Mouse (Mus musculus): Measurements from ENCODE around the gene Gnai3. TPM values are rescaled to one million over a fixed set of nuclear protein-coding genes. Genes with fewer than 3 reads are reported as not detected.
A peak's percentile ranks its signal among the peaks of the same experiment; 100 is the strongest.

Gnai3 gene
- polyA plus RNA-seq (2014; fragmentation: Nextera tagmentation; extraction: Ambion mirVana): 154 and 170 TPM in 2 replicates

- WGBS: under 1% methylated on average over 63 of the region's 63 CpGs
Measured at GRCm38 (mm10) chr3:108145534-108146445, at the start of gene Gnai3. TSS of gene Gnai3 (minus strand) at chr3:108146146.

GRCm38 (mm10) chr3:108195287-108195686 lies 49.3 kb upstream of the Gnai3 start:
- H3K9me3 ChIP-seq (ENCODE audit: control insufficient read depth, low read depth, low read length): no peaks in the 10 kb centered on the region
- peaks cover 9% of the 10 kb centered on the region; the same call in 1 of the 2 replicates for H3K4me1 ChIP-seq (ENCODE audit: control insufficient read depth, insufficient read depth, low read length)
- no peak overlapping the region for H3K4me3 ChIP-seq (ENCODE audit: low read depth, low read length)
- H3K27me3 ChIP-seq (ENCODE audit: control insufficient read depth, insufficient read depth, low read length): no peaks in the 10 kb centered on the region
- no peaks in the 10 kb centered on the region; the same call in 1 of the 2 replicates for H3K36me3 ChIP-seq (ENCODE audit: control insufficient read depth, insufficient read depth, low read length)
- no peak for ATAC-seq (ENCODE audit: insufficient number of reproducible peaks, insufficient read depth, low FRiP score, low read depth)
- WGBS: 80% methylated on average over 4 of the region's 4 CpGs
- H3K9ac ChIP-seq (replicated peaks; ENCODE audit: low read depth, low read length): no peak overlapping the region
- no peak overlapping the region for H3K4me2 ChIP-seq (replicated peaks; ENCODE audit: low read depth, low read length)
- H3K27ac ChIP-seq (ENCODE audit: low read length): no peak overlapping the region

More at GRCm38 (mm10) chr3:108145534-108146445, at the start of gene Gnai3:
- Histone ChIP-seq H3K4me3 (ENCODE audit: low read depth, low read length) (peak within 1 kb of the TSS; percentile 90), H3K9ac (replicated peaks; ENCODE audit: low read depth, low read length) (peak within 1 kb of the TSS; percentile 78), H3K4me2 (replicated peaks; ENCODE audit: low read depth, low read length) (peak within 1 kb of the TSS; percentile 73), H3K27ac (ENCODE audit: low read length) (peak within 1 kb of the TSS; percentile 96), H3K4me1 (ENCODE audit: control insufficient read depth, insufficient read depth, low read length) (peaks cover 7% of the 10 kb centered on the region; the same call in 1 of the 2 replicates), H3K36me3 (ENCODE audit: control insufficient read depth, insufficient read depth, low read length) (no peaks in the 10 kb centered on the region), H3K9me3 (ENCODE audit: control insufficient read depth, low read depth, low read length) (no peaks in the 10 kb centered on the region), H3K27me3 (ENCODE audit: control insufficient read depth, insufficient read depth, low read length) (no peaks in the 10 kb centered on the region)
- peak; percentile 94 for ATAC-seq (ENCODE audit: insufficient number of reproducible peaks, insufficient read depth, low FRiP score, low read depth)

GRCm38 (mm10) chr3:108193686-108194085 lies 47.7 kb upstream of the Gnai3 start:
- Histone ChIP-seq H3K27me3 (ENCODE audit: control insufficient read depth, insufficient read depth, low read length) (no peaks in the 10 kb centered on the region), H3K27ac (ENCODE audit: low read length) (no peak overlapping the region), H3K9me3 (ENCODE audit: control insufficient read depth, low read depth, low read length) (no peaks in the 10 kb centered on the region), H3K4me1 (ENCODE audit: control insufficient read depth, insufficient read depth, low read length) (peaks cover 12% of the 10 kb centered on the region), H3K36me3 (ENCODE audit: control insufficient read depth, insufficient read depth, low read length) (no peaks in the 10 kb centered on the region), H3K4me3 (ENCODE audit: low read depth, low read length) (no peak overlapping the region), H3K4me2 (replicated peaks; ENCODE audit: low read depth, low read length) (no peak overlapping the region), H3K9ac (replicated peaks; ENCODE audit: low read depth, low read length) (no peak overlapping the region)
- no peak for ATAC-seq (ENCODE audit: insufficient number of reproducible peaks, insufficient read depth, low FRiP score, low read depth)
- 47% methylated on average over 4 of the region's 4 CpGs for WGBS

GRCm38 (mm10) chr3:108189897-108190296 lies 44.0 kb upstream of the Gnai3 start:
- ATAC-seq (ENCODE audit: insufficient number of reproducible peaks, insufficient read depth, low FRiP score, low read depth): no peak
- H3K4me2 ChIP-seq (replicated peaks; ENCODE audit: low read depth, low read length): no peak overlapping the region; the same call in 1 of the 2 replicates
- H3K27me3 ChIP-seq (ENCODE audit: control insufficient read depth, insufficient read depth, low read length): no peaks in the 10 kb centered on the region
- H3K9ac ChIP-seq (replicated peaks; ENCODE audit: low read depth, low read length): no peak overlapping the region
- no peaks in the 10 kb centered on the region for H3K9me3 ChIP-seq (ENCODE audit: control insufficient read depth, low read depth, low read length)
- H3K27ac ChIP-seq (ENCODE audit: low read length): no peak overlapping the region
- 26% methylated on average over 5 of the region's 5 CpGs for WGBS
- no peak overlapping the region for H3K4me3 ChIP-seq (ENCODE audit: low read depth, low read length)
- no peaks in the 10 kb centered on the region for H3K36me3 ChIP-seq (ENCODE audit: control insufficient read depth, insufficient read depth, low read length)
- H3K4me1 ChIP-seq (ENCODE audit: control insufficient read depth, insufficient read depth, low read length): peaks cover 2% of the 10 kb centered on the region; the same call in 1 of the 2 replicates

- H3K9me3 ChIP-seq (ENCODE audit: control insufficient read depth, low read depth, low read length): no peaks in the 10 kb centered on the region
- no peak overlapping the region for H3K4me3 ChIP-seq (ENCODE audit: low read depth, low read length)
- H3K27ac ChIP-seq (ENCODE audit: low read length): no peak overlapping the region
- no peak overlapping the region for H3K9ac ChIP-seq (replicated peaks; ENCODE audit: low read depth, low read length)
- ATAC-seq (ENCODE audit: insufficient number of reproducible peaks, insufficient read depth, low FRiP score, low read depth): no peak
- no peak overlapping the region for H3K4me2 ChIP-seq (replicated peaks; ENCODE audit: low read depth, low read length)
- 71% methylated on average over 9 of the region's 9 CpGs for WGBS
- peaks cover 2% of the 10 kb centered on the region; the same call in 1 of the 2 replicates for H3K4me1 ChIP-seq (ENCODE audit: control insufficient read depth, insufficient read depth, low read length)
- no peaks in the 10 kb centered on the region for H3K36me3 ChIP-seq (ENCODE audit: control insufficient read depth, insufficient read depth, low read length)
- H3K27me3 ChIP-seq (ENCODE audit: control insufficient read depth, insufficient read depth, low read length): no peaks in the 10 kb centered on the region
Measured at GRCm38 (mm10) chr3:108188716-108189490, 43.0 kb upstream of the Gnai3 start.

- no peaks in the 10 kb centered on the region for H3K36me3 ChIP-seq (ENCODE audit: control insufficient read depth, insufficient read depth, low read length)
- H3K9ac ChIP-seq (replicated peaks; ENCODE audit: low read depth, low read length): no peak overlapping the region
- H3K9me3 ChIP-seq (ENCODE audit: control insufficient read depth, low read depth, low read length): no peaks in the 10 kb centered on the region
- 0 out of 2 replicates have a peak overlapping the region, but pooled peaks have one; percentile 82 for H3K4me2 ChIP-seq (replicated peaks; ENCODE audit: low read depth, low read length)
- WGBS: 63% methylated on average over 20 of the region's 20 CpGs
- H3K27me3 ChIP-seq (ENCODE audit: control insufficient read depth, insufficient read depth, low read length): no peaks in the 10 kb centered on the region
- no peak overlapping the region for H3K27ac ChIP-seq (ENCODE audit: low read length)
- H3K4me1 ChIP-seq (ENCODE audit: control insufficient read depth, insufficient read depth, low read length): peaks cover 2% of the 10 kb centered on the region; the same call in 1 of the 2 replicates
- peak overlapping the region; percentile 63 for H3K4me3 ChIP-seq (ENCODE audit: low read depth, low read length)
- no peak for ATAC-seq (ENCODE audit: insufficient number of reproducible peaks, insufficient read depth, low FRiP score, low read depth)
Measured at GRCm38 (mm10) chr3:108187111-108187795, 41.3 kb upstream of the Gnai3 start.

GRCm38 (mm10) chr3:108186098-108187047 lies 40.4 kb upstream of the Gnai3 start, which contains the start of gene Amigo1:
TSS of gene Amigo1 (plus strand) at chr3:108186335.
- Histone ChIP-seq H3K36me3 (ENCODE audit: control insufficient read depth, insufficient read depth, low read length) (no peaks in the 10 kb centered on the region), H3K4me2 (replicated peaks; ENCODE audit: low read depth, low read length) (peak within 1 kb of the TSS; percentile 82), H3K27me3 (ENCODE audit: control insufficient read depth, insufficient read depth, low read length) (no peaks in the 10 kb centered on the region), H3K27ac (ENCODE audit: low read length) (no peak within 1 kb of the TSS), H3K9me3 (ENCODE audit: control insufficient read depth, low read depth, low read length) (no peaks in the 10 kb centered on the region), H3K9ac (replicated peaks; ENCODE audit: low read depth, low read length) (peak within 1 kb of the TSS; percentile 47), H3K4me3 (ENCODE audit: low read depth, low read length) (peak within 1 kb of the TSS; percentile 63), H3K4me1 (ENCODE audit: control insufficient read depth, insufficient read depth, low read length) (peaks cover 2% of the 10 kb centered on the region; the same call in 1 of the 2 replicates)
- 2% methylated on average over 75 of the region's 100 CpGs for WGBS
- 0 out of 2 replicates have a peak, but pooled peaks have one; percentile 25 for ATAC-seq (ENCODE audit: insufficient number of reproducible peaks, insufficient read depth, low FRiP score, low read depth)
